Mouse (Mus musculus) liver, postnatal 0 days (tissue): ENCODE data around the gene Slc38a3. TPM values are rescaled to one million over a fixed set of nuclear protein-coding genes. Genes with fewer than 3 reads are reported as not detected.

Experiments used
- ATAC-seq: fragments of 200-750 bp; cut with Nextera tagmentation; 2 replicates; pipeline ENCODE4 v1.8.0; 2017; ENCODE audit warnings: mild to moderate bottlenecking, moderate library complexity
- DNase-seq: peaks from one replicate; pipeline ENCODE4 v3.0.0-alpha.2; 2016
- H3K27ac ChIP-seq: fragments of 300-500 bp; sonication (generic); 2 replicates; pipeline ENCODE4 v1.5.1; 2014; ENCODE audit warnings: antibody characterized with exemption, moderate library complexity, mild to moderate bottlenecking, low read depth
- H3K27me3 ChIP-seq: fragments of 300-500 bp; sonication (generic); 2 replicates; pipeline ENCODE4 v1.6.1; 2014; ENCODE audit warnings: low read length, control low read depth, mixed read lengths; ENCODE audit not compliant: insufficient read depth
- H3K36me3 ChIP-seq: fragments of 300-500 bp; sonication (generic); replicated peaks from 2 replicates; pipeline ENCODE4 v1.6.1; 2014; ENCODE audit warnings: mild to moderate bottlenecking, control low read depth, low read length, moderate library complexity, mixed read lengths; ENCODE audit not compliant: insufficient read depth
- H3K4me1 ChIP-seq: fragments of 300-500 bp; sonication (generic); 2 replicates; pipeline ENCODE4 v1.6.1; 2014; ENCODE audit warnings: antibody characterized with exemption, mild to moderate bottlenecking, control low read depth; ENCODE audit not compliant: insufficient read depth
- H3K4me2 ChIP-seq: fragments of 300-500 bp; sonication (generic); 2 replicates; pipeline ENCODE4 v1.6.1; 2014; ENCODE audit warnings: low read depth, mild to moderate bottlenecking, low read length, moderate library complexity, mixed read lengths
- H3K4me3 ChIP-seq: fragments of 300-500 bp; sonication (generic); 2 replicates; pipeline ENCODE4 v1.5.1; 2014; ENCODE audit warnings: low read depth, low read length
- H3K9ac ChIP-seq: fragments of 300-500 bp; sonication (generic); replicated peaks from 2 replicates; pipeline ENCODE4 v1.6.1; 2014; ENCODE audit warnings: mild to moderate bottlenecking, moderate library complexity
- H3K9me3 ChIP-seq: fragments of 300-500 bp; sonication (generic); 2 replicates; pipeline ENCODE4 v1.6.1; 2016; ENCODE audit warnings: mild to moderate bottlenecking, control low read depth, low read length, mixed read lengths
- CTCF ChIP-seq: sonication (generic); IDR thresholded peaks from 2 replicates; pipeline ENCODE4 v1.5.1; 2016; ENCODE audit warnings: antibody characterized with exemption, low read depth
- EP300 ChIP-seq: IDR thresholded peaks from 2 replicates; pipeline ENCODE4 v1.6.1; 2016; ENCODE audit warnings: antibody characterized with exemption, low read depth, mild to moderate bottlenecking
- WGBS: fragments of 180-500 bp; shearing (Covaris S2); extraction: QIAGEN DNeasy Blood & Tissue Kit; methylation state at CpG from one replicate; pipeline ENCODE4 v1.1.7; 2014; ENCODE audit not compliant: insufficient replicate concordance; 5-methylcytosine and 5-hydroxymethylcytosine counted together
- polyA plus RNA-seq: library from polyadenylated mRNA; unstranded; fragments of >200 nt; fragmentation: Nextera tagmentation; extraction: Ambion mirVana; gene quantifications from 2 replicates; pipeline ENCODE4 v1.2.1, GENCODE M21; 2015

Slc38a3 gene
- polyA plus RNA-seq, 1 experiment from 2014 or later: 147 TPM

GRCm38 (mm10) chr9:107645577-107645976 lies 23.8 kb downstream of the Slc38a3 start:
- Histone ChIP-seq H3K9ac (no peak overlapping the region), H3K27me3 (no peaks in the 10 kb centered on the region), H3K36me3 (no peaks in the 10 kb centered on the region), H3K4me1 (peaks cover 6% of the 10 kb centered on the region; the same call in 1 of the 2 replicates), H3K4me2 (no peak overlapping the region), H3K9me3 (no peaks in the 10 kb centered on the region), H3K27ac (no peak overlapping the region), H3K4me3 (no peak overlapping the region)
- TF ChIP-seq EP300 (no peak), CTCF (peak; percentile 99)
- DNase-seq: peak; percentile 87
- WGBS: 17% methylated on average over 5 of the region's 5 CpGs
- ATAC-seq: peak; percentile 44; the same call in 1 of the 2 replicates

- H3K27ac ChIP-seq: no peak overlapping the region
- 42% methylated on average over 7 of the region's 7 CpGs for WGBS
- TF ChIP-seq CTCF (no peak), EP300 (no peak)
- no peaks in the 10 kb centered on the region for H3K27me3 ChIP-seq
- no peaks in the 10 kb centered on the region for H3K36me3 ChIP-seq
- ATAC-seq (no peak), DNase-seq (no peak)
- no peaks in the 10 kb centered on the region for H3K9me3 ChIP-seq
- H3K4me3 ChIP-seq: no peak overlapping the region
- peak overlapping the region; percentile 79 for H3K4me2 ChIP-seq
- H3K9ac ChIP-seq: no peak overlapping the region
- H3K4me1 ChIP-seq: peaks cover 6% of the 10 kb centered on the region; the same call in 1 of the 2 replicates
Measured at GRCm38 (mm10) chr9:107645153-107645510, 24.2 kb downstream of the Slc38a3 start.

GRCm38 (mm10) chr9:107644495-107645152 lies 24.7 kb downstream of the Slc38a3 start:
- H3K36me3 ChIP-seq: no peaks in the 10 kb centered on the region
- H3K4me3 ChIP-seq: peak overlapping the region; percentile 50
- peak overlapping the region; percentile 20; the same call in 1 of the 2 replicates for H3K27ac ChIP-seq
- H3K4me2 ChIP-seq: peak overlapping the region; percentile 79
- peak overlapping the region; percentile 55 for H3K9ac ChIP-seq
- DNase-seq: peak; percentile 95
- peak; percentile 78 for ATAC-seq
- no peaks in the 10 kb centered on the region for H3K9me3 ChIP-seq
- TF ChIP-seq EP300: no peak
- TF ChIP-seq CTCF: peak; percentile 99
- WGBS: 6% methylated on average over 35 of the region's 35 CpGs
- no peaks in the 10 kb centered on the region for H3K27me3 ChIP-seq
- peaks cover 7% of the 10 kb centered on the region for H3K4me1 ChIP-seq

GRCm38 (mm10) chr9:107643544-107644214 lies 25.7 kb downstream of the Slc38a3 start:
- ATAC-seq: no peak
- DNase-seq: no peak
- 78% methylated on average over 13 of the region's 13 CpGs for WGBS
- Histone ChIP-seq H3K27ac (no peak overlapping the region), H3K9ac (no peak overlapping the region; the same call in 1 of the 2 replicates), H3K9me3 (no peaks in the 10 kb centered on the region), H3K36me3 (no peaks in the 10 kb centered on the region), H3K4me2 (peak overlapping the region; percentile 79), H3K4me1 (peaks cover 10% of the 10 kb centered on the region), H3K4me3 (peak overlapping the region; percentile 50; the same call in 1 of the 2 replicates), H3K27me3 (no peaks in the 10 kb centered on the region)
- TF ChIP-seq EP300: no peak
- TF ChIP-seq CTCF: no peak

- Histone ChIP-seq H3K4me2 (no peak overlapping the region), H3K4me1 (peaks cover 10% of the 10 kb centered on the region), H3K27me3 (no peaks in the 10 kb centered on the region), H3K27ac (no peak overlapping the region), H3K36me3 (no peaks in the 10 kb centered on the region), H3K9ac (no peak overlapping the region), H3K9me3 (no peaks in the 10 kb centered on the region), H3K4me3 (no peak overlapping the region)
- 80% methylated on average over 8 of the region's 8 CpGs for WGBS
- ATAC-seq (no peak), DNase-seq (no peak)
- TF ChIP-seq EP300: no peak
- TF ChIP-seq CTCF: no peak
Measured at GRCm38 (mm10) chr9:107641666-107642065, 27.7 kb downstream of the Slc38a3 start.

GRCm38 (mm10) chr9:107640257-107640772 lies 29.0 kb downstream of the Slc38a3 start:
- peak overlapping the region; percentile 44; the same call in 1 of the 2 replicates for H3K4me2 ChIP-seq
- H3K27me3 ChIP-seq: no peaks in the 10 kb centered on the region
- no peak overlapping the region for H3K9ac ChIP-seq
- peak overlapping the region; percentile 75 for H3K27ac ChIP-seq
- H3K36me3 ChIP-seq: no peaks in the 10 kb centered on the region
- TF ChIP-seq EP300 (no peak), CTCF (peak; percentile 33)
- ATAC-seq: peak; percentile 21; the same call in 1 of the 2 replicates
- whole genome bisulfite sequencing: 21% methylated on average over 7 of the region's 8 CpGs
- H3K4me3 ChIP-seq: no peak overlapping the region
- H3K4me1 ChIP-seq: peaks cover 17% of the 10 kb centered on the region
- peak; percentile 59 for DNase-seq
- no peaks in the 10 kb centered on the region for H3K9me3 ChIP-seq
